Mouse (Mus musculus) embryonic fibroblast, embryonic 13.5 days (primary cell): ENCODE results near the gene Fbln1.

Experiments
- CTCF ChIP-seq: IDR thresholded peaks from 2 replicates; pipeline ENCODE4 v1.5.1; 2011; ENCODE audit warnings: mild to moderate bottlenecking, control low read depth, low read length, moderate library complexity, borderline replicate concordance; ENCODE audit not compliant: insufficient read depth
- POLR2A ChIP-seq: IDR thresholded peaks from 2 replicates; pipeline ENCODE4 v1.6.1; 2011; ENCODE audit warnings: low read depth, mild to moderate bottlenecking, control low read depth, low read length, moderate library complexity

DNA sequence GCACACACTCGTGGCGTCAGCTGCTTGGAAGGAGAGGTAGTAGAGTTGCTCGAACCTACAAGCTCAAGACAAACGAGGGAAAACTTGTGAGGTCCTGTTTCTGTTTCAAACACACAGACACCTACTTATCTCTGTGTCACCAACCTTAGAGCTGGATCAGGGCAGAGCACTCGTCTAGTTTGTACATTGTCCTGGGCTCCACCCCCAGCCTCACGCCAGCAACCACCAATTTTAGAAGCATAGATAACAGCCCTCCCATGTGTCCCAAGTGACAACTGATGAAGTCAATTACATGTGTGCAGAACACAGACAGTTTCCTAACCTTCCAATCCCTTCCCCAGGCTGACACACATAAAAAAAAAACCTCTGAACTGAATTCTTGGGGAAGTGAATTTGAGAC, 27.6 kb upstream of the Fbln1 start:
- no peak for TF ChIP-seq POLR2A
- TF ChIP-seq CTCF = no peak
